Mouse (Mus musculus) lung, adult 10 weeks (tissue): ENCODE measurements around the gene Slamf1. TPM values are rescaled to one million over a fixed set of nuclear protein-coding genes. Genes with fewer than 3 reads are reported as not detected.

Experiments used
- polyA plus RNA-seq: library from polyadenylated mRNA; stranded (reverse); fragments of 350-450 nt; fragmentation: Illumina TruSeq; extraction: RNeasy Lipid Tissue Mini Kit (QIAGEN cat#74804); gene quantifications from one replicate; pipeline ENCODE4 v1.2.3, GENCODE M21; 2014; ENCODE audit warnings: low read depth, low replicate concordance; ENCODE audit not compliant: insufficient read depth

The Slamf1 gene
- 0.55 TPM for polyA plus RNA-seq

GRCm38 (mm10) chr1:171766898-171767297 is at the start of gene Slamf1:
Slamf1 (plus strand) TSS chr1:171767127.

GRCm38 (mm10) chr1:171839488-171839887 is 72.6 kb downstream of the Slamf1 start, which contains the start of gene Cd84:
Cd84 (plus strand) TSS chr1:171839697.

Other genes starting within 250 kb of the Slamf1 start
- gene Itln1, start 231.8 kb upstream of the Slamf1 start, polyA plus RNA-seq: not detected
- 2.3 TPM for gene Cd244a, start 207.9 kb upstream of the Slamf1 start, polyA plus RNA-seq
- gene Ly9, start 159.7 kb upstream of the Slamf1 start, polyA plus RNA-seq: 7.1 TPM
- 3.2 TPM for gene Slamf7, start 114.1 kb upstream of the Slamf1 start, polyA plus RNA-seq
- gene Cd48, start 85.1 kb upstream of the Slamf1 start, polyA plus RNA-seq: 28.8 TPM
- gene Cd84, start 72.6 kb downstream of the Slamf1 start, polyA plus RNA-seq: 14.1 TPM
- gene Gm10521, start 128.5 kb downstream of the Slamf1 start, polyA plus RNA-seq: 0.25 TPM
- gene Slamf6, start 150.4 kb downstream of the Slamf1 start, polyA plus RNA-seq: 5.8 TPM